Mouse (Mus musculus) midbrain, postnatal 0 days (tissue): Measurements from ENCODE around the gene Adamtsl1. TPM values are rescaled to one million over a fixed set of nuclear protein-coding genes. Genes with fewer than 3 reads are reported as not detected.

Source experiments
- ATAC-seq: fragments of 200-750 bp; cut with Nextera tagmentation; 2 replicates; pipeline ENCODE4 v1.8.0; 2017; ENCODE audit warnings: moderate number of reproducible peaks, mild to moderate bottlenecking, moderate TSS enrichment, moderate library complexity; ENCODE audit not compliant: low FRiP score
- DNase-seq: peaks from one replicate; pipeline ENCODE4 v3.0.0-alpha.2; 2015; ENCODE audit warnings: low spot score
- H3K27ac ChIP-seq: fragments of 300-500 bp; sonication (generic); 2 replicates; pipeline ENCODE4 v1.5.1; 2014; ENCODE audit warnings: low read depth, mild to moderate bottlenecking, low read length, mixed read lengths
- H3K27me3 ChIP-seq: fragments of 300-500 bp; sonication (generic); 2 replicates; pipeline ENCODE4 v1.6.1; 2014; ENCODE audit warnings: low read length, control low read depth, mixed read lengths; ENCODE audit not compliant: insufficient read depth
- H3K36me3 ChIP-seq: fragments of 300-500 bp; sonication (generic); 2 replicates; pipeline ENCODE4 v1.6.1; 2014; ENCODE audit warnings: low read length, control low read depth, mixed read lengths; ENCODE audit not compliant: insufficient read depth
- H3K4me1 ChIP-seq: fragments of 300-500 bp; sonication (generic); 2 replicates; pipeline ENCODE4 v1.6.1; 2014; ENCODE audit warnings: mild to moderate bottlenecking, control low read depth, antibody characterized with exemption, low read length, mixed read lengths; ENCODE audit not compliant: insufficient read depth
- H3K4me2 ChIP-seq: fragments of 300-500 bp; sonication (generic); 2 replicates; pipeline ENCODE4 v1.6.1; 2014; ENCODE audit warnings: low read depth, mild to moderate bottlenecking, low read length, mixed read lengths; ENCODE audit not compliant: poor library complexity, severe bottlenecking
- H3K4me3 ChIP-seq: fragments of 300-500 bp; sonication (generic); 2 replicates; pipeline ENCODE4 v1.5.1; 2014; ENCODE audit warnings: low read depth, mild to moderate bottlenecking, low read length, moderate library complexity
- H3K9ac ChIP-seq: fragments of 300-500 bp; sonication (generic); replicated peaks from 2 replicates; pipeline ENCODE4 v1.6.1; 2014; ENCODE audit warnings: mild to moderate bottlenecking, low read length, moderate library complexity, mixed read lengths; ENCODE audit not compliant: poor library complexity, severe bottlenecking
- H3K9me3 ChIP-seq: fragments of 300-500 bp; sonication (generic); 2 replicates; pipeline ENCODE4 v1.6.1; 2016; ENCODE audit warnings: low read length, control low read depth
- CTCF ChIP-seq: IDR thresholded peaks from 2 replicates; pipeline ENCODE4 v1.5.1; 2016; ENCODE audit warnings: antibody characterized with exemption, mild to moderate bottlenecking
- WGBS: fragments of 180-500 bp; shearing (Covaris S2); extraction: QIAGEN DNeasy Blood & Tissue Kit; methylation state at CpG from one replicate; pipeline ENCODE4 v1.1.7; 2014; 5-methylcytosine and 5-hydroxymethylcytosine counted together
- polyA plus RNA-seq: library from polyadenylated mRNA; unstranded; fragments of >200 nt; fragmentation: Nextera tagmentation; extraction: Ambion mirVana; gene quantifications from 2 replicates; pipeline ENCODE4 v1.2.1, GENCODE M21; 2015
- total RNA-seq: library from RNA; depleted of rRNA; stranded (reverse); fragments of >200 nt; gene quantifications from 2 replicates; pipeline ENCODE4 v1.2.3, GENCODE M21; 2014

The Adamtsl1 gene
- total and polyA plus RNA-seq, 2 experiments from 2014 or later: 4.9 to 7.3 TPM

DNA sequence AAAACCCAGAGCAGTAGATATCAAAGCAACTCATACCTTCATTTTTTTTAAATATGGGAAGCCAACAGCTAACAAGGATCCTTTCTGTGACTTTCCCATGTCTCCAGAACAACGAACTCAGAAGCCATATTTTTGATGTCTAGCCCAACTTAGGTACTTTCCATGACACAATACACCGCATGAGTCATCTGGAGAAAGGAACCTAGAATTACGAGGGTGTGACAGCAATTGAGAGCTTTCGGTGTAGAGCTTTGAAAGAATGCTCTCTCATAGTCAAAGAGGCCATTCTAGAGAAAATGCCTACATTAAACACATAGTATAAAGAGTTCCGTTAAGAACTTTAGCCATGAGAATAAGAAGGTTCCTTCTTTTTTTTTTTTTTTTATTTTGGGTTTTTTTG is 104.8 kb downstream of the Adamtsl1 start:
- no peak overlapping the region for H3K4me2 ChIP-seq
- H3K27ac ChIP-seq: no peak overlapping the region
- no peaks in the 10 kb centered on the region for H3K9me3 ChIP-seq
- H3K27me3 ChIP-seq: no peaks in the 10 kb centered on the region
- no peak overlapping the region for H3K4me3 ChIP-seq
- no peak for TF ChIP-seq CTCF
- ATAC-seq (no peak), DNase-seq (no peak)
- no peaks in the 10 kb centered on the region for H3K36me3 ChIP-seq
- no peak overlapping the region for H3K9ac ChIP-seq
- 95% methylated on average over 5 of the region's 5 CpGs for WGBS
- no peaks in the 10 kb centered on the region for H3K4me1 ChIP-seq

DNA sequence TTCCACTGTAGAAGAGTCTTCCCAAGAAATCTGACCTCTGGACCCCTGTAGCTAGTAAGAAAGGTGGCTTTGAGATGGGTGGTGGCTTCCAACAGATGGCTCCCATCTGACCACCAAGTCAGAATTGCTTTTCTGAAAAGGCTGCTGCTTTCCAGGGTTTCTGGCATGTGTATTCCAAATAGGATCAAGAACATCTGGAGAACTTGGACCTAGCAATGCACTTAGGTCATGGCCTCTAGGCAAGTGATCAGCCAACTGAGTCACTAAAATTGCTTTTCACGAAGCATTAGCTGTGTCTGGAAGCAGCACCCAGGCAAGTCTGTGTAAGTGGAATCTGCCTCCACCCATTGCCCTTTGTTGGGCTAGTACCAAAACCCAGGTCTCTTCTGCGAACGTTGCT is 105.3 kb downstream of the Adamtsl1 start:
- Histone ChIP-seq H3K9ac (no peak overlapping the region), H3K9me3 (no peaks in the 10 kb centered on the region), H3K27me3 (no peaks in the 10 kb centered on the region), H3K27ac (no peak overlapping the region), H3K36me3 (no peaks in the 10 kb centered on the region), H3K4me1 (no peaks in the 10 kb centered on the region), H3K4me3 (no peak overlapping the region), H3K4me2 (no peak overlapping the region)
- DNase-seq (no peak), ATAC-seq (no peak)
- WGBS: 83% methylated on average over 3 of the region's 3 CpGs
- TF ChIP-seq CTCF: no peak

DNA sequence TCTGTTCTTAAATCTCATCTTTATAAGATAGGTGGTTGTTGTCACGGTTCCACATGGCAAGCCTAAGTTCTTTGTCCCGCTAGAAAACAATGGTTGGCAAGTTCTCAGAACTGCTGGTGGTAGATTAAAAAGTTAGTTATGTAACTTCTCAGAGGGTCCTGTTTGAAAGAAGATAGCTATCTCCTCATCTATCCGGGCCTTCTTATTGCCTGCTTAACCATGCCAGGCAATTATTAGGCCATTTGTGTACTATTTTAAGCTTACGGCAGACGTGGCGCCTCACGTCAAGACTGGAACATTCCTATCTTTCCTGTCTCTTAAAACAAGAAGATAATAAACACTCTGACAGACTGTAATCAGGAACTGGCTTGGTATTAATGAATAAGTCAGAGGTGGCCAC is 115.4 kb downstream of the Adamtsl1 start:
- Histone ChIP-seq H3K4me1 (no peaks in the 10 kb centered on the region), H3K27me3 (no peaks in the 10 kb centered on the region), H3K4me2 (no peak overlapping the region), H3K9ac (no peak overlapping the region), H3K9me3 (no peaks in the 10 kb centered on the region), H3K36me3 (no peaks in the 10 kb centered on the region), H3K27ac (no peak overlapping the region), H3K4me3 (no peak overlapping the region)
- WGBS: 86% methylated on average over 7 of the region's 7 CpGs
- ATAC-seq (no peak), DNase-seq (no peak)
- TF ChIP-seq CTCF: no peak

DNA sequence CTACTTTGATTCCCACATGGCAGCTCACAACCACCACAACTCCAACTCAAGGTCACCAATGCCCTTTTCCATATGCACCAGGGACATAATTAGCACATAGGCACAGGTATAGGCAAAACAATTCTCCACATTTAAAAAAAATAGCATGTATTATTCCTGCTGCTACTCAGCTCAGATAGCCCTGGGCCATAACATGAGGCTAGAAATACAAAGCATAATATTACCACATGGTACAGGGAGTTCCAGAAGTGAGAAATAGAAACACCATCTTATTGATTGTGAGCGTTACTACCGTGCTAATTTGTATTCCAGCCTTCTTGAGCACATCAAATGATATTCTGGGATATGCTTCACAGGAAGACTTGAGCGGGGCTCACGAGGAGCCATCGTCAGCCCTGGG is 155.3 kb downstream of the Adamtsl1 start:
- Histone ChIP-seq H3K9me3 (no peaks in the 10 kb centered on the region), H3K4me3 (no peak overlapping the region), H3K9ac (no peak overlapping the region), H3K27ac (no peak overlapping the region), H3K36me3 (no peaks in the 10 kb centered on the region), H3K4me1 (no peaks in the 10 kb centered on the region), H3K27me3 (no peaks in the 10 kb centered on the region), H3K4me2 (no peak overlapping the region)
- 76% methylated on average over 5 of the region's 5 CpGs for WGBS
- DNase-seq: no peak
- no peak for ATAC-seq
- TF ChIP-seq CTCF: no peak

DNA sequence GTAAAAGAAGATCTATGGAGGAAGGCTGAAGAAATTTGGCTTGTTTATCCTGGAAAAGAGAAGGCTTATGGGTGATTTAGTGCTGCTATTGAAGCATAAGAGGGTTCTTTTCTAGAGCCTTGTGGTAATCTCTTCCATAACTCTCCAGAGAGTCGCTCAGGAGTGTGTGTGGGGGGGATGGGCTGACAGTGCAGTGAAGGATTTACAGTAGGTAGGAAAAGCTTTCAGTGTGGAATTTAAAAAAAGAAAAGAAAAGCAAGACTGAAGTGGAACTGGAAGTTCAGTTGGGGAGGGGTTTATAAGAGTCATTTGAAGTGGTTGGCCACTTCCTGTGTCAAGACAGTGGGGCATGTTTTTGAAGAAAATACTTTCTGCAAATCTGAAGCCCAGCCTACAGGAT is 155.8 kb downstream of the Adamtsl1 start:
- no peaks in the 10 kb centered on the region for H3K9me3 ChIP-seq
- H3K9ac ChIP-seq: no peak overlapping the region
- no peak for ATAC-seq
- H3K4me3 ChIP-seq: no peak overlapping the region
- no peak for DNase-seq
- H3K27ac ChIP-seq: no peak overlapping the region
- no peaks in the 10 kb centered on the region for H3K27me3 ChIP-seq
- TF ChIP-seq CTCF: no peak
- no peaks in the 10 kb centered on the region for H3K4me1 ChIP-seq
- H3K4me2 ChIP-seq: no peak overlapping the region
- no peaks in the 10 kb centered on the region for H3K36me3 ChIP-seq
- WGBS: 84% methylated on average over 1 of the region's 1 CpGs

DNA sequence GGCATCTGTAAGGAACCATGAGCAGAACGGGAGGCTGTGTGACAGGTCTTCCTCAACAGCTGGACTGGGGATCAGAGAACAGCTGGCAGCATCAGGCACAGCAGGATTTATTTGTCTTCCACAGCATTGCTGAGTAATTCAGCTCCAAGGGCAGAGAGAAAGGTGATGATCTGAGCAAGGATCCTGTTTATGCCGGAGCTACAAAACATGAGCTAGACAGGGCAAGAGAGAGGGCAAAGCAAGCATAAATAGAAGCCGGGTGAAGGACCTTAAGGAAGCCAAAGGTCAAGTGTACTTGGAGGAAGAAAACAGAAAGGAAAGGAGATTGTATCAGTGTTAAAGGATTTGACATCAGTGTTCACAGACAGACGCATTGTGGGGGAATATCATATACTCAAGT is 158.3 kb downstream of the Adamtsl1 start:
- Histone ChIP-seq H3K36me3 (no peaks in the 10 kb centered on the region), H3K4me2 (no peak overlapping the region), H3K4me1 (no peaks in the 10 kb centered on the region), H3K27ac (no peak overlapping the region), H3K4me3 (no peak overlapping the region), H3K27me3 (no peaks in the 10 kb centered on the region), H3K9ac (no peak overlapping the region), H3K9me3 (no peaks in the 10 kb centered on the region)
- no peak for ATAC-seq
- TF ChIP-seq CTCF: no peak
- no peak for DNase-seq
- WGBS: 58% methylated on average over 4 of the region's 4 CpGs

DNA sequence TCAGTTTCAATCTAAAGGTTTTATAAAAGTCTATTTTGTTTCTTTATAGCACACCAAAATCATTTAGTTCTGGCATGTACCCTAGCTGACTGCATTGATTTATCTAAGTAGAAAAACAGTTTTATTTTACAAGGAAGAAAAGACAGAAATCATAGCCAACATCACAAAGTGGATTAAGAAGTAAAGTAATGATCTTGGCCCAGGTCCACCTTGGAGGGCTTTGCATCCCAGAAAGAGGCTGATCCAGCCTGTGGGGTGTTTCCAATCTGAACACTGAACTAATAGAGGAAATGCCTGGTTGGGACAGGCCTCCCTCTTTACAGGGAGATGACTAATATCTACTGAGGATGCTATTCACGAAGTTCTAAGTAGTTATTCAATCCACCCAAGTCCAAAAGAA is 163.6 kb downstream of the Adamtsl1 start:
- DNase-seq (no peak), ATAC-seq (no peak)
- Histone ChIP-seq H3K4me2 (no peak overlapping the region), H3K4me1 (no peaks in the 10 kb centered on the region), H3K27ac (no peak overlapping the region), H3K4me3 (no peak overlapping the region), H3K36me3 (no peaks in the 10 kb centered on the region), H3K9ac (no peak overlapping the region), H3K27me3 (no peaks in the 10 kb centered on the region), H3K9me3 (no peaks in the 10 kb centered on the region)
- TF ChIP-seq CTCF: no peak
- 57% methylated on average over 1 of the region's 1 CpGs for WGBS
